Mouse (Mus musculus) heart, embryonic 13.5 days (tissue): ENCODE measurements around the gene Nsun7. TPM values are rescaled to one million over a fixed set of nuclear protein-coding genes. Genes with fewer than 3 reads are reported as not detected.

Source experiments
- ATAC-seq: fragments of 200-750 bp; cut with Nextera tagmentation; 2 replicates; pipeline ENCODE4 v1.8.0; 2017; ENCODE audit warnings: moderate TSS enrichment; ENCODE audit not compliant: insufficient number of reproducible peaks, low FRiP score, low TSS enrichment; ENCODE audit errors: extremely low read depth
- H3K27ac ChIP-seq: fragments of 300-500 bp; sonication (generic); replicated peaks from 2 replicates; pipeline ENCODE4 v1.5.1; 2015; ENCODE audit warnings: moderate library complexity, mild to moderate bottlenecking, inconsistent platforms
- H3K27me3 ChIP-seq: fragments of 300-500 bp; sonication (generic); replicated peaks from 2 replicates; pipeline ENCODE4 v1.6.1; 2015; ENCODE audit warnings: mild to moderate bottlenecking, inconsistent platforms
- H3K36me3 ChIP-seq: fragments of 300-500 bp; sonication (generic); 2 replicates; pipeline ENCODE4 v1.6.1; 2015; ENCODE audit warnings: mild to moderate bottlenecking, inconsistent platforms
- H3K4me1 ChIP-seq: fragments of 300-500 bp; sonication (generic); 2 replicates; pipeline ENCODE4 v1.6.1; 2015; ENCODE audit warnings: inconsistent platforms
- H3K4me2 ChIP-seq: fragments of 300-500 bp; sonication (generic); 2 replicates; pipeline ENCODE4 v1.6.1; 2015; ENCODE audit warnings: inconsistent platforms, mild to moderate bottlenecking, moderate library complexity
- H3K4me3 ChIP-seq: fragments of 300-500 bp; sonication (generic); 2 replicates; pipeline ENCODE4 v1.5.1; 2015; ENCODE audit warnings: moderate library complexity, mild to moderate bottlenecking, inconsistent platforms
- H3K9ac ChIP-seq: fragments of 300-500 bp; sonication (generic); 2 replicates; pipeline ENCODE4 v1.6.1; 2015; ENCODE audit warnings: inconsistent platforms, mild to moderate bottlenecking, moderate library complexity
- H3K9me3 ChIP-seq: fragments of 300-500 bp; sonication (generic); 2 replicates; pipeline ENCODE4 v1.6.1; 2016; ENCODE audit warnings: inconsistent platforms
- WGBS: fragments of 180-500 bp; shearing (Covaris S2); methylation state at CpG from one replicate; pipeline ENCODE4 v1.1.7; 2015; ENCODE audit warnings: mixed read lengths; 5-methylcytosine and 5-hydroxymethylcytosine counted together
- polyA plus RNA-seq: library from polyadenylated mRNA; unstranded; fragments of >200 nt; fragmentation: Nextera tagmentation; extraction: Ambion mirVana; gene quantifications from 2 replicates; pipeline ENCODE4 v1.2.1, GENCODE M21; 2015

Gene Nsun7
- polyA plus RNA-seq, 1 experiment from 2014 or later = 0.13 TPM

GRCm38 (mm10) chr5:66337969-66338345, 78.3 kb downstream of the Nsun7 start:
- H3K27me3 ChIP-seq = 0 out of 2 replicates have a peak, but pooled peaks cover 4% of the 10 kb centered on the region
- H3K4me2 ChIP-seq = peak overlapping the region; percentile 80
- peak overlapping the region; percentile 66 for H3K27ac ChIP-seq
- no peaks in the 10 kb centered on the region for H3K36me3 ChIP-seq
- peak overlapping the region; percentile 59 for H3K4me3 ChIP-seq
- peak overlapping the region; percentile 80 for H3K9ac ChIP-seq
- WGBS = 17% methylated on average over 6 of the region's 6 CpGs
- ATAC-seq = no peak
- peaks cover 21% of the 10 kb centered on the region for H3K4me1 ChIP-seq
- no peaks in the 10 kb centered on the region for H3K9me3 ChIP-seq

- H3K9me3 ChIP-seq = no peaks in the 10 kb centered on the region
- H3K36me3 ChIP-seq = no peaks in the 10 kb centered on the region
- ATAC-seq = no peak
- peak overlapping the region; percentile 80 for H3K4me2 ChIP-seq
- H3K9ac ChIP-seq = no peak overlapping the region
- H3K4me3 ChIP-seq = no peak overlapping the region
- no peak overlapping the region for H3K27ac ChIP-seq
- WGBS = 35% methylated on average over 7 of the region's 7 CpGs
- H3K27me3 ChIP-seq = 0 out of 2 replicates have a peak, but pooled peaks cover 4% of the 10 kb centered on the region
- H3K4me1 ChIP-seq = peaks cover 21% of the 10 kb centered on the region
Measured at GRCm38 (mm10) chr5:66338583-66338982, 78.9 kb downstream of the Nsun7 start.

- ATAC-seq = no peak
- Histone ChIP-seq H3K36me3 (no peaks in the 10 kb centered on the region), H3K27me3 (0 out of 2 replicates have a peak, but pooled peaks cover 4% of the 10 kb centered on the region), H3K27ac (no peak overlapping the region), H3K4me2 (no peak overlapping the region), H3K9ac (no peak overlapping the region), H3K4me1 (peaks cover 27% of the 10 kb centered on the region), H3K9me3 (no peaks in the 10 kb centered on the region), H3K4me3 (no peak overlapping the region)
- 78% methylated on average over 17 of the region's 17 CpGs for WGBS
Measured at GRCm38 (mm10) chr5:66340356-66341102, 80.8 kb downstream of the Nsun7 start.

GRCm38 (mm10) chr5:66341848-66342247, 82.2 kb downstream of the Nsun7 start:
- no peaks in the 10 kb centered on the region for H3K9me3 ChIP-seq
- WGBS = 41% methylated on average over 10 of the region's 10 CpGs
- no peak overlapping the region for H3K4me3 ChIP-seq
- 0 out of 2 replicates have a peak, but pooled peaks cover 2% of the 10 kb centered on the region for H3K36me3 ChIP-seq
- H3K9ac ChIP-seq = no peak overlapping the region
- no peak for ATAC-seq
- peaks cover 25% of the 10 kb centered on the region for H3K4me1 ChIP-seq
- no peaks in the 10 kb centered on the region for H3K27me3 ChIP-seq
- H3K4me2 ChIP-seq = no peak overlapping the region
- H3K27ac ChIP-seq = no peak overlapping the region

- no peak for ATAC-seq
- Histone ChIP-seq H3K36me3 (0 out of 2 replicates have a peak, but pooled peaks cover 2% of the 10 kb centered on the region), H3K4me3 (no peak overlapping the region), H3K9ac (no peak overlapping the region), H3K4me1 (peaks cover 20% of the 10 kb centered on the region), H3K27ac (no peak overlapping the region), H3K9me3 (no peaks in the 10 kb centered on the region), H3K27me3 (no peaks in the 10 kb centered on the region), H3K4me2 (no peak overlapping the region)
- WGBS = 63% methylated on average over 9 of the region's 9 CpGs
Measured at GRCm38 (mm10) chr5:66342285-66342684, 82.6 kb downstream of the Nsun7 start.

- 50% methylated on average over 2 of the region's 2 CpGs for WGBS
- no peak overlapping the region for H3K4me3 ChIP-seq
- H3K9ac ChIP-seq = no peak overlapping the region
- H3K9me3 ChIP-seq = no peaks in the 10 kb centered on the region
- no peaks in the 10 kb centered on the region for H3K27me3 ChIP-seq
- no peak overlapping the region for H3K27ac ChIP-seq
- H3K4me2 ChIP-seq = no peak overlapping the region
- peaks cover 6% of the 10 kb centered on the region for H3K4me1 ChIP-seq
- ATAC-seq = no peak
- H3K36me3 ChIP-seq = 0 out of 2 replicates have a peak, but pooled peaks cover 2% of the 10 kb centered on the region
Measured at GRCm38 (mm10) chr5:66344182-66344581, 84.5 kb downstream of the Nsun7 start.

- no peak for ATAC-seq
- no peaks in the 10 kb centered on the region for H3K9me3 ChIP-seq
- H3K27me3 ChIP-seq = no peaks in the 10 kb centered on the region
- H3K4me3 ChIP-seq = no peak overlapping the region
- H3K9ac ChIP-seq = no peak overlapping the region
- WGBS = 58% methylated on average over 3 of the region's 3 CpGs
- H3K36me3 ChIP-seq = 0 out of 2 replicates have a peak, but pooled peaks cover 2% of the 10 kb centered on the region
- peaks cover 6% of the 10 kb centered on the region for H3K4me1 ChIP-seq
- H3K4me2 ChIP-seq = no peak overlapping the region
- H3K27ac ChIP-seq = no peak overlapping the region
Measured at GRCm38 (mm10) chr5:66345140-66345539, 85.4 kb downstream of the Nsun7 start.

- no peak overlapping the region for H3K27ac ChIP-seq
- no peaks in the 10 kb centered on the region for H3K27me3 ChIP-seq
- no peak overlapping the region for H3K4me3 ChIP-seq
- no peak for ATAC-seq
- H3K4me2 ChIP-seq = no peak overlapping the region
- H3K4me1 ChIP-seq = peaks cover 14% of the 10 kb centered on the region
- 83% methylated on average over 6 of the region's 6 CpGs for WGBS
- 0 out of 2 replicates have a peak, but pooled peaks cover 2% of the 10 kb centered on the region for H3K36me3 ChIP-seq
- no peak overlapping the region for H3K9ac ChIP-seq
- H3K9me3 ChIP-seq = no peaks in the 10 kb centered on the region
Measured at GRCm38 (mm10) chr5:66346756-66347155, 87.1 kb downstream of the Nsun7 start.

Other genes starting within 250 kb of the Nsun7 start
- 2.0 and 2.1 TPM in 2 replicates for gene Rbm47, start 86.8 kb upstream of the Nsun7 start, polyA plus RNA-seq